Mouse (Mus musculus): ENCODE measurements at regions not wholly inside any gene's neighbourhood (a gene's known extent, or its start where the extent isn't known, plus 50 kb on each side); places are given as distances from the start of the nearest gene placed in this dataset.

DNA sequence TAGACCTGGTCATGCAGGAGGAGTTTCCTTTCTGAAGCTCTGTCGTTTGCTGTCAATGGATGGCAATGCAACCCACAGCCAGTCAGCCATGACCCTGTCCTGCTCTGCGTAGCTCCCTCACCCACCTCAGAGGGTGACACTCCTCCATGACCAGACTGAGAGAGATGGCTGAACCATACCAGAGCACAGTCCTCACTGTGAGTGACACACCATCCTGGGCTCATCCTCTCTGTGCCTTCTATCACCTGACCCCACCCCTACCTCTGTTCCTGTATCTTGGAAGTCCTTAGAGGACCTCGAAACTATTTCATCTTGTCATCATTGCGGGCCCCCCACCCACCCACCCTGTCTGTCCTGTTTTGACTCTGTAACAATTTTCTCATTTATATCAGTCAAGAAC lies 245.7 kb downstream of the Setd4 start:
- no peak for TF ChIP-seq CTCF (IDR thresholded peaks at IDR 0.05; ENCODE audit: low read depth, low read length)
- no peak for TF ChIP-seq GATA1 (IDR thresholded peaks at IDR 0.05; ENCODE audit: borderline replicate concordance, low read length)
- TF ChIP-seq TAL1 (conservative IDR thresholded peaks at IDR 0.05; ENCODE audit: low read depth, low read length), result no peak
- no peak for TF ChIP-seq GATA2 (IDR thresholded peaks at IDR 0.05; ENCODE audit: borderline replicate concordance, low read depth, low read length)
- TF ChIP-seq POLR2AphosphoS5 (IDR thresholded peaks at IDR 0.05; ENCODE audit: insufficient replicate concordance, low read depth, low read length), result no peak
